Mouse (Mus musculus) CD4-positive, CD25-positive, alpha-beta regulatory T cell, adult 4 months (primary cell): ENCODE results near the gene Tnk2. TPM values are rescaled to one million over a fixed set of nuclear protein-coding genes. Genes with fewer than 3 reads are reported as not detected.
A peak's percentile ranks its signal among the peaks of the same experiment; 100 is the strongest.

Source experiments
- ATAC-seq: one replicate; pipeline ENCODE4 v1.8.0; 2017
- polyA plus RNA-seq, 2 experiments: library from polyadenylated mRNA; unstranded; fragments of 100-300 nt; shearing (Covaris generic); gene quantifications; one replicate each; pipeline ENCODE4 v1.2.1; 2017

Tnk2 gene
- polyA plus RNA-seq: 1 to 10 TPM; 4.8 to 8.9 TPM

- ATAC-seq: peak; percentile 68
Measured at GRCm38 (mm10) chr16:32643661-32644061, at the start of gene Tnk2. Gene Tnk2, plus strand, starts transcription at chr16:32643874.

GRCm38 (mm10) chr16:32593916-32594315 lies 49.8 kb upstream of the Tnk2 start:
- ATAC-seq: peak; percentile 97

DNA sequence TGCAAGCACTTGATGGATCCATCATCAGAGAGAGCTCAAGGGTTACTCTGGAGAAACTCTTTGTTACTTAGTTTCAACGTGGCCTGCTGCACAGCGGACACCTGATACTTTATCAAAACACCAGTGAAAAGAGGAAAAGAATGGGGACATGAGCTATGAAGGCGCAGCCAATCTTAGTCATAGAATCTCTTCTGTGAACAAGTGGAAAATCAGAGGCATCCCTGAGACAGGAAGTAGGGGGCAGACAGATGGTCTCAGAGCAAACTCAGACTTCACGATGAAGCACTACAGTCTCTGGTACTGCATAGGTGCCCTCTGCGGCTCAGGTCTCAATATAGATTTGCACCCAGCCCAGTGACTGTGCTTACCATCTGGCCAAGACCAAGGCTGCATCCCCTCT lies 49.0 kb upstream of the Tnk2 start:
- ATAC-seq: no peak

GRCm38 (mm10) chr16:32595142-32595855 lies 48.4 kb upstream of the Tnk2 start:
- ATAC-seq: no peak

GRCm38 (mm10) chr16:32597909-32598381 lies 45.7 kb upstream of the Tnk2 start:
- ATAC-seq: no peak

DNA sequence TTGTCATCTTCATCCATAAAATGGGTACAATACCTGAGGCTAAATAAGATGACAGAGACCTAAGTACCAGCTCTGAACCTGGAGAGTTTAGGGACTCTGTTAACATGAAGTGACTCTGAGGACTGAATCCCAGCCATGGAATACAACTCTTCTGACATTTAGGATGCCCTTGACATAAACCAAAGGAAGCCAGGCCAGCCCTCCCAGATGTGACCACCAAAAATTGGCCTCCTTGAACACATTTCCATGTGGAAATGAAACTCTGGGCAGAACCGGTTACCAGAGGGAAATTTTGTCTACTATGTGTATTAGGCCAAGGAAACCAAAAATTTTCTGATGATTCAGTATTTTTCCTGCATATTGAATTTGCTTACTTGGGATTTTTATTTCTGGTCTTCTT lies 44.5 kb upstream of the Tnk2 start:
- ATAC-seq: no peak

DNA sequence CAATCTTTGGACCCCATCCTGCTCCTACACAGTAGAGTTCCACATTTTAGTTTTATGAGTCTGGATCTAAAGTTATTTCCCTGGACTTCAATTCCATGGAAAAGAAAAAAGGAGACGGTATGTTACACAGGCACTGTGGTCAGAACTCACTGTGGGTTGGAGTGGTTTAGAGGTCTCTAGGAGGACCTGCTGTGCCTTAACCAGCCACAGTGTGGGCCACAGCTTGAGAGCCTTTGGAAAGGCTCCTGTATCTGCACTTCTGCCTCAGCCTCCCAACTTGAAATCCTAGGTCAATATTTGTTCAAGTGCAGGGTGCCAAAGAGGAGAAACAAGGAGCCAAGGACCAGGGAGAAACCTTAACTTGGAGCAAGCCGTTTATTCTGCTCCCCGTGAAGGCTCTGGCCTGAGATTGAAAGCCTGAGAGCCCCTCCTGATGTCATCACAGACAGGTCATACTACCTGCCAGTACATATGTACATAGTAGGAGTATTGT lies 41.4 kb upstream of the Tnk2 start:
- no peak for ATAC-seq

DNA sequence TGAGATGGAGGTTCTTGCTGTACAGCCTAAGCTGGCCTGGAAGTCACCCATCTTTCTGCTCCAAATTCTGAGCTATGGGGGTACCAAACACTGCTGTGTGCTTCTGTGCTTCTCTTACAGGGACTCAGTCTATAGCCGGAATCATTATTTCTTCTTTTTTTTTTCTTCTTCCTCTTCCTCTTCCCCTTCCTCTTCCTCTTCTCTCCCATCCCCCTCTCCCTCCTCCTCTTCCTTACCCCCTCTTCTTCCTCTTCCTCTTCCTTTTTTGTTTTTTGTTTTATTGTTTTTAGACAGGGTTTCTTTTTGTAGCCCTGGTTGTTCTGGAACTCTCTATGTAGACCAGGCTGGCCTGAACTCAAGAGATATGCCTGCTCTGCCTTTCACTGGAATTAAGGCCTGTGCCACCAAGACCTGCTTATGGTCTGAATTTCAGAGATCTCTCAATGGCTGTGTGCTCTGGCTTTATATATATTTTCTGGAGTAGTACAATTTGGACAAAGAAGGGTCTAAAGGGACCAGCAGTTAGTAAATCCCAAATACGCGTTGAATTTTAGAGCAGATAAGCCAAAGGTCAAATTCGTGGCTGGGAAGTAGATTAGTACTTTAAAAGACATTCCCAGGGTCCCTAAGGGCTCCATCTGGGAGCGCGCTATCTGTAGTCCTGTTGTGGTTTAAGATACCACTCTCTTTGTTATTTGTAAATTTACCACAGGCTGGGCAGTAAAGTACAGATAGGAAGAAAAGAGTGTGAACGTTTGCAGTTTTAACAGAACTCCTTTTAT lies 35.9 kb upstream of the Tnk2 start:
- no peak for ATAC-seq

- no peak for ATAC-seq
Measured at GRCm38 (mm10) chr16:32608344-32608711, 35.3 kb upstream of the Tnk2 start.

GRCm38 (mm10) chr16:32608712-32609400 lies 34.8 kb upstream of the Tnk2 start, which contains the start of gene Tfrc:
Gene Tfrc, plus strand, starts transcription at chr16:32608920.
- peak; percentile 95 for ATAC-seq

GRCm38 (mm10) chr16:32609401-32609779 lies 34.3 kb upstream of the Tnk2 start:
- no peak for ATAC-seq

- no peak for ATAC-seq
Measured at GRCm38 (mm10) chr16:32610460-32611255, 33.0 kb upstream of the Tnk2 start.

- ATAC-seq: no peak
Measured at GRCm38 (mm10) chr16:32612052-32612451, 31.6 kb upstream of the Tnk2 start.

DNA sequence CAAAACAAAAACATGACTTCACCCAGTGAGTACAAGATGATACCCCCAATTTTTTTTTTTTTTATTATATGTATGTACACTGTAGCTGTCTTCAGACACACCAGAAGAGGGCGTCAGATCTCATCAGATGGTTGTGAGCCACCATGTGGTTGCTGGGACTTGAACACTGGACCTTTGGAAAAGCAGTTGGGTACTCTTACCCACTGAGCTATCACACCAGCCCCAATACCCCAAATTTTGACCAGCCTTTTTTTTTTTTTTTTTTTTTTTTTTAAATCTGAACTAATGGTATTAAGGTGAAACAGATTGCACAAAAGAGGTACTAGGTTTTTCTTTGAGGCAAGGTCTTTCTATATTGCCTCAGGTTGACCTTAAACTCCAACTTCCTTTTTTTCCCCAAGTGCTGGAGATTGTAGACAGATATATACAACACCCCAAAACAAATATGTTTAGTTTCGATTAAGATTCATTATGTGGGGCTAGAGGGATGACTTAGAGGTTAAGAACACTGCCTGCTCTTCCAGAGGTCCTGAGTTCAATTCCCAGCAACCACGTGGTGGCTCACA lies 30.3 kb upstream of the Tnk2 start:
- ATAC-seq: no peak

DNA sequence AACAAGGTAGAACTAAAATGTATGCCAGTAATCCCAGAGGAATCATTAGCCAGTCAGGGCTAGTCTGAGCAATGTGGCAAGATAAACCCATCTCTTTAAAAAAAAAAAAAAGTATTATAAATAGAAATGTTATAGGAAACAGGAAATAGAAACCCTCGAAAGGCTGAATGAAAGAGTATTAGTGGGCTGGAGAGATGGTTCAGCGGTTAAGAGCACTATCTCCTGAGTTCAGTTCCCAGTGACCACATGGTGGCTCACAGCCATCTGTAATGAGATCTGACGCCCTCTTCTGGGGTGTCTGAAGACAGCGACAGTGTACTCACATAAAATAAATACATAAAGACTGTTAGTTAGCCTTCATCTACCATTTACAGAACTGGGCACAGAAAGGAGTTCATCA lies 29.6 kb upstream of the Tnk2 start:
- peak; percentile 49 for ATAC-seq

DNA sequence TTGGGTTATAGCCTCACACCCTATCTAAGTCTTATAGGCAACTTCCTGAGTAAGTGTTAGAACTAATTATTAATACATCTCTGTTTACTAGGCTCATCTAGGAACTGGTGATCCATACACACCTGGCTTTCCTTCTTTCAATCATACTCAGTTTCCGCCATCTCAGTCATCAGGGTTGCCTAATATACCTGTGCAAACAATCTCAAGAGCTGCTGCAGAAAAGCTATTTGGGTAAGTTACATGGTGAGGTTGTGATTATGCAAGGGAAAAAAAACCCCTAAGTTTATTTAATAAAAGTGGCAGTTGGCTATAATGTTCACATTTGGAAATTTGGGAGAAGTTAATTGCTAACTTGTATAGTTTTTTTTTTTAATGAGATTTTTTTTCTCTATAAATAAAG lies 24.7 kb upstream of the Tnk2 start:
- ATAC-seq: no peak

- ATAC-seq: no peak
Measured at GRCm38 (mm10) chr16:32628140-32628539, 15.5 kb upstream of the Tnk2 start.

GRCm38 (mm10) chr16:32632328-32632824 lies 11.3 kb upstream of the Tnk2 start:
- peak; percentile 68 for ATAC-seq

DNA sequence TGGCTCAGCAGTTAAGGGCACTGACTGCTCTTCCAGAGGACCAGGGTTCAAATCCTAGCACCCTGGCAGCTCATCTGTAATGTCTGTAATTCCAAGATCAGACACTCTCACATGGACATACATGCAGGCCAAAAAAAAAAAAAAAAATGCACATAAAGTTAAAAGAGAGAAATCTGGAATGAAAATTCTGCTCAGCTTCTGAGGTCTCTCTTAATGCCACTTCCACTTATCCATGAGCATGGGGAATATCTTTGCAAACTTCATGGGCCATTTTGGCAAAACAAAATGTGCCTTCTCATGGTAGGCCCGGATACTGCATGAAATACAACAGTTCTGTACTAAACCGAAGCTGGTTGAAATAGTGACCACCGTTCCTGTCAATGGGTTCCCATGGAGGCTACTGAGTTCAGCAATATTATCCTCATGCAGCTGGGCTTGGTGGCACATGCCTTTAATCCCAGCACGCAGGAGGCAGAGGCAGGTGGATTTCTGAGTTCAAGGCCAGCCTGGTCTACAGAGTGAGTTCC lies 10.1 kb upstream of the Tnk2 start:
- ATAC-seq: no peak

DNA sequence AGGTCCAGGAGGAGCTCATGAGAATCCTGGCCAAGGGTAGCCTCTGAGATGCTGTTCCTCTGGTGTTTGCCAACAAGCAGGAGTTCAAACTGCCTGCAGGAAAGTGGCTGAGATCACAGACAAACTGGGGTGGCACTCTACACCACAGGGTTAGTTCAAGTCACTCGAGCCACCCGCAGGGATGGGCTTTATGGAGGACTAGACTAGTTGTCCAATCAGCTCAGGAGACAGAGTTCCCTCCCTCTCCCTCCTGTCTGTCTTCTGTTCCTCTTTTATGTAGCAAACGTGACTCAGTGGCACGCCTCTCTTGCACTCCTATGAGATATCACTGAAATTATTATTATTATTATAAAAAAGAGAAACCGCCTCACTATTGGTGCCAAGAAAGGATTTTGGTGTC lies 9.5 kb upstream of the Tnk2 start:
- no peak for ATAC-seq

- no peak for ATAC-seq
Measured at GRCm38 (mm10) chr16:32635314-32635713, 8.4 kb upstream of the Tnk2 start.

DNA sequence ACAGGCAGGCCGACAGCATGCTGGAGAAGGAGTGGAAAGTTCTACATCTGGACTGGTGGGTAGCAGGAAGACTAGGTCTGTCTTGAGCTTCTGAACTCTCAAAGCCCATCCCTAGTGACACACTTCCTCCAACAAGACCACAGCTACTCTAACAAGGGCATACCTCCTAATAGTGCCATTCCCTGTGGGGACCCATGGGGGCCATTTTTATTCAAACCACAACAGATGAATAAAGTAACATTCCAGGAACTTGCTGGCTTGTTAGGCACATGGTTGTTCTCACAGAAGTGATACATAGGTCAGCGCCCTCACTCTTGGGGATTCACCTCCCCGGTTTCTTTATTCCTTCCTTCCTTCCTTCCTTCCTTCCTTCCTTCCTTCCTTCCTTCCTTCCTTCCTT lies 7.3 kb upstream of the Tnk2 start:
- no peak for ATAC-seq
